Mouse (Mus musculus) lung, adult 2 months (tissue): ENCODE data around the gene Crnkl1.

Experiments
- CTCF ChIP-seq: fragments of 200-500 bp; IDR thresholded peaks from 2 replicates; pipeline ENCODE4 v1.5.1; 2011; ENCODE audit warnings: mild to moderate bottlenecking, low read length, control low read depth; ENCODE audit not compliant: insufficient read depth
- POLR2A ChIP-seq: fragments of 200-500 bp; IDR thresholded peaks from 2 replicates; pipeline ENCODE4 v1.6.1; 2011; ENCODE audit warnings: low read depth, mild to moderate bottlenecking, control low read depth, low read length, borderline replicate concordance; ENCODE audit errors: extremely low read depth

DNA sequence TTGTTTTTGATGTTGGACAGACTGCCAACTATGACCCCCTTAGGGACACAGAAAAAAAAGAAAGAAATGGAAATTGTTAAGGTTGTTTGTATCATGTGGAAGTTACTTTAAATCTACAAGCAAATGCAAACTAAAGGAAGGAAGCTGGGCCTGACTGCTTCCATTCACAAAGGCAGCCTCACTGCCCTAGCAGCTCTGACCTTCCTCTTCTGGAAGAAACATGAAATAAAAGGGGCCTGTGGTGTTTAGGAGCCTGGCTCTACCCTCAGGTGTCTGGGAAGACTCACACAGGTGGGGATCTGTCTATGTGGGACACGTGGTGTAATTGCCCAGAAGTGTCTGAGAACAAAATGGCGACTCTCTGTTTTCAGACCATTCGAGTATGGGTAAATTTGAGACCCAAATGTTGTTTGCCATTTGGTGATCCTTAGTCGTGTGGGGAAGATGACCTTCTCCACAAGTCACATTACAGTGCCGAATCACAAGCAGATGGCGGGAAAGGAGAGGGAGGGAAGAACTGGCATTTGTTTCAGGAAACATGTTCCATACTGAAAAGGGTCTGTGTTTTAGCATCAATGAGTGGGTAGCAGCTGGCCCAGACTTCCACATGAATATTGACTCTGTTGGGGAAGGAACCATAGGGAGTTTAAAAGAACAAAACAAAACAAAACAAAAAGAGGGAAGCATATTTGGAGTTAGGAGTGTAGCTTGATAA, 45.9 kb downstream of the Crnkl1 start:
- no peak for TF ChIP-seq CTCF
- TF ChIP-seq POLR2A, result no peak
